9 mouse cellular contexts compared by ENCODE assay signal in genomic region chr1:41390102-41390884, GRCm38 (mm10).
DNase-seq lines count a peak whose midpoint lies in the region; ATAC-seq and TF ChIP-seq lines count a peak whose summit lies in the region.
"Had no signal": no experiment of that assay in that cellular context is flagged by ENCODE, and none has a peak within 500 bp of the region (broad histone marks: within the 10 kb centered on the region; RNA-seq: fewer than 3 reads in every experiment).

No protein-coding gene starts in this region.

- peak; percentile 93 for ATAC-seq in forebrain, embryonic 14.5 days

- TF ChIP-seq POLR2A in lung, adult 2 months (IDR thresholded peaks at IDR 0.05; ENCODE audit: borderline replicate concordance, extremely low read depth, low read depth, low read length) = no peak

- H3K36me3 ChIP-seq in forebrain, embryonic 14.5 days (ENCODE audit: control insufficient read depth, insufficient read depth, low read length) = no peaks in the 10 kb centered on the region
- H3K36me3 ChIP-seq in hindbrain, embryonic 10.5 days = no peaks in the 10 kb centered on the region
- H3K36me3 ChIP-seq: embryonic facial prominence, embryonic 15.5 days had no signal

- H3K9ac ChIP-seq in forebrain, embryonic 14.5 days (ENCODE audit: low read length) = no peak overlapping the region; the same call in 1 of the 2 replicates
- H3K9ac ChIP-seq: embryonic facial prominence, embryonic 15.5 days had no signal

- no peaks in the 10 kb centered on the region for H3K9me3 ChIP-seq in forebrain, embryonic 14.5 days (replicated peaks; ENCODE audit: control insufficient read depth, low read length)
- no peaks in the 10 kb centered on the region for H3K9me3 ChIP-seq in hindbrain, embryonic 10.5 days
- H3K9me3 ChIP-seq: embryonic facial prominence, embryonic 15.5 days had no signal

- H3K4me1 ChIP-seq in forebrain, embryonic 14.5 days (ENCODE audit: control insufficient read depth, insufficient read depth, low read length) = peaks cover 11% of the 10 kb centered on the region; the same call in 1 of the 2 replicates
- H3K4me1 ChIP-seq in hindbrain, embryonic 10.5 days (replicated peaks) = peaks cover 54% of the 10 kb centered on the region
- no peaks in the 10 kb centered on the region; the same call in none of the 2 replicates for H3K4me1 ChIP-seq in lung, adult 2 months (ENCODE audit: control insufficient read depth, insufficient read depth, low read length)

- no peak for TF ChIP-seq CTCF in lung, adult 2 months (IDR thresholded peaks at IDR 0.05; ENCODE audit: insufficient read depth, low read length)

- 1% methylated on average over 11 of the region's 11 CpGs for WGBS in forebrain, embryonic 14.5 days
- 9% methylated on average over 11 of the region's 11 CpGs for WGBS in hindbrain, embryonic 10.5 days
- 15% methylated on average over 11 of the region's 11 CpGs for WGBS in lung, adult 2 months

- peak; percentile 2 for DNase-seq in cerebellum, adult 9-10 months
- DNase-seq in cerebellum, adult 18-20 months = no peak
- peak; percentile 96 for DNase-seq in forebrain, embryonic 14.5 days (ENCODE audit: low spot score)
- DNase-seq in hindbrain, embryonic 10.5 days (ENCODE audit: low spot score) = peak; percentile 90
- DNase-seq in layer of hippocampus, adult 9-10 months (ENCODE audit: low spot score) = peak; percentile 42
- peak; percentile 4 for DNase-seq in lung, adult 2 months
- peak; percentile 93 for DNase-seq in retina, postnatal 1 day
- no peak for DNase-seq in urinary bladder, adult 18-20 months (ENCODE audit: low spot score in 2 of 2)

- no peak overlapping the region for H3K4me3 ChIP-seq in forebrain, embryonic 14.5 days (ENCODE audit: low read depth, low read length)
- no peak overlapping the region for H3K4me3 ChIP-seq in hindbrain, embryonic 10.5 days
- no peak overlapping the region for H3K4me3 ChIP-seq in lung, adult 2 months (replicated peaks; ENCODE audit: extremely low read depth, low read depth, low read length)
- H3K4me3 ChIP-seq: embryonic facial prominence, embryonic 15.5 days had no signal

- no peaks in the 10 kb centered on the region for H3K27me3 ChIP-seq in forebrain, embryonic 14.5 days (replicated peaks; ENCODE audit: control insufficient read depth, insufficient read depth, low read length)
- H3K27me3 ChIP-seq in hindbrain, embryonic 10.5 days (ENCODE audit: insufficient read depth, poor library complexity, severe bottlenecking) = no peaks in the 10 kb centered on the region
- H3K27me3 ChIP-seq: embryonic facial prominence, embryonic 15.5 days had no signal

- H3K27ac ChIP-seq in forebrain, embryonic 14.5 days (ENCODE audit: low read depth, low read length) = peak overlapping the region; percentile 53; the same call in 1 of the 2 replicates
- peak overlapping the region; percentile 86 for H3K27ac ChIP-seq in hindbrain, embryonic 10.5 days
- H3K27ac ChIP-seq: embryonic facial prominence, embryonic 15.5 days had no signal

- peak overlapping the region; percentile 11; the same call in 1 of the 2 replicates for H3K4me2 ChIP-seq in forebrain, embryonic 14.5 days (ENCODE audit: low read length)
- H3K4me2 ChIP-seq: embryonic facial prominence, embryonic 15.5 days had no signal

Comparison
In these comparisons a context has a peak if more than half of its experiments do, and no peak if none do; other contexts are left out.
1. DNase-seq: peak in cerebellum, adult 9-10 months (single experiment), forebrain, embryonic 14.5 days (single experiment), hindbrain, embryonic 10.5 days (single experiment), layer of hippocampus, adult 9-10 months (single experiment), lung, adult 2 months (single experiment) and retina, postnatal 1 day (single experiment); none in cerebellum, adult 18-20 months (0 of 2) and urinary bladder, adult 18-20 months (0 of 2).